Mouse (Mus musculus) limb, embryonic 14.5 days (tissue): ENCODE data around the gene Birc2. TPM values are rescaled to one million over a fixed set of nuclear protein-coding genes. Genes with fewer than 3 reads are reported as not detected.

Source experiments
- ATAC-seq: fragments of 200-750 bp; cut with Nextera tagmentation; 2 replicates; pipeline ENCODE4 v1.8.0; 2017; ENCODE audit warnings: low read depth, moderate number of reproducible peaks, moderate TSS enrichment; ENCODE audit not compliant: low FRiP score
- DNase-seq: peaks from one replicate; pipeline ENCODE4 v3.0.0-alpha.2; 2015; ENCODE audit warnings: low spot score
- H3K27ac ChIP-seq: fragments of 300-500 bp; sonication (generic); replicated peaks from 2 replicates; pipeline ENCODE4 v1.5.1; 2014; ENCODE audit warnings: low read depth, mild to moderate bottlenecking, low read length, moderate library complexity, mixed read lengths
- H3K27me3 ChIP-seq: fragments of 300-500 bp; sonication (generic); 2 replicates; pipeline ENCODE4 v1.6.1; 2014; ENCODE audit warnings: low read length, mixed read lengths; ENCODE audit not compliant: control insufficient read depth, insufficient read depth
- H3K36me3 ChIP-seq: fragments of 300-500 bp; sonication (generic); 2 replicates; pipeline ENCODE4 v1.6.1; 2014; ENCODE audit warnings: mild to moderate bottlenecking, low read length, moderate library complexity, mixed read lengths; ENCODE audit not compliant: control insufficient read depth, insufficient read depth
- H3K4me1 ChIP-seq: fragments of 300-500 bp; sonication (generic); 2 replicates; pipeline ENCODE4 v1.6.1; 2014; ENCODE audit warnings: antibody characterized with exemption, low read length, mixed read lengths; ENCODE audit not compliant: control insufficient read depth, insufficient read depth
- H3K4me2 ChIP-seq: fragments of 300-500 bp; sonication (generic); replicated peaks from 2 replicates; pipeline ENCODE4 v1.6.1; 2014; ENCODE audit warnings: low read depth, mild to moderate bottlenecking, low read length, moderate library complexity; ENCODE audit not compliant: severe bottlenecking
- H3K4me3 ChIP-seq: fragments of 300-500 bp; sonication (generic); replicated peaks from 2 replicates; pipeline ENCODE4 v1.5.1; 2014; ENCODE audit warnings: low read length
- H3K9ac ChIP-seq: fragments of 300-500 bp; sonication (generic); 2 replicates; pipeline ENCODE4 v1.6.1; 2014; ENCODE audit warnings: mild to moderate bottlenecking, low read depth, low read length, moderate library complexity; ENCODE audit not compliant: severe bottlenecking
- H3K9me3 ChIP-seq: fragments of 300-500 bp; sonication (generic); 2 replicates; pipeline ENCODE4 v1.6.1; 2016; ENCODE audit warnings: low read length; ENCODE audit not compliant: control insufficient read depth
- POLR2A ChIP-seq: fragments of 200-500 bp; IDR thresholded peaks from 2 replicates; pipeline ENCODE4 v1.8.0; 2012; ENCODE audit warnings: inconsistent platforms, mild to moderate bottlenecking, moderate library complexity, borderline replicate concordance; ENCODE audit not compliant: insufficient read depth, insufficient read length; ENCODE audit errors: extremely low read depth
- WGBS: fragments of 180-500 bp; shearing (Covaris S2); extraction: QIAGEN DNeasy Blood & Tissue Kit; methylation state at CpG from one replicate; pipeline ENCODE4 v1.1.7; 2014; 5-methylcytosine and 5-hydroxymethylcytosine counted together
- polyA plus RNA-seq, 2 experiments: library from polyadenylated mRNA; depleted of rRNA in 1 of 2; stranded (reverse) in 1 of 2; unstranded in 1 of 2; fragments of >200 nt; fragmentation: Nextera tagmentation in 1 of 2; extraction: Ambion mirVana in 1 of 2; gene quantifications; 2 replicates each; pipeline versions ENCODE4 v1.2.1 to v1.2.3; 2012 to 2014

Gene Birc2
- polyA plus RNA-seq, 2 experiments = 41.2 to 41.7 TPM

GRCm38 (mm10) chr9:7774538-7774937 is 62.3 kb downstream of the Birc2 start:
- H3K9me3 ChIP-seq = no peaks in the 10 kb centered on the region
- H3K36me3 ChIP-seq = peaks cover 14% of the 10 kb centered on the region
- no peak for DNase-seq
- H3K4me1 ChIP-seq = no peaks in the 10 kb centered on the region
- no peaks in the 10 kb centered on the region for H3K27me3 ChIP-seq
- H3K27ac ChIP-seq = no peak overlapping the region
- TF ChIP-seq POLR2A = no peak
- ATAC-seq = no peak
- no peak overlapping the region for H3K9ac ChIP-seq
- no peak overlapping the region for H3K4me2 ChIP-seq
- WGBS = 90% methylated on average over 10 of the region's 10 CpGs
- no peak overlapping the region for H3K4me3 ChIP-seq

- H3K27me3 ChIP-seq = no peaks in the 10 kb centered on the region
- H3K9ac ChIP-seq = no peak overlapping the region
- H3K4me3 ChIP-seq = no peak overlapping the region
- no peaks in the 10 kb centered on the region for H3K4me1 ChIP-seq
- no peak for ATAC-seq
- peaks cover 17% of the 10 kb centered on the region for H3K36me3 ChIP-seq
- H3K27ac ChIP-seq = no peak overlapping the region
- 87% methylated on average over 5 of the region's 5 CpGs for WGBS
- no peak for TF ChIP-seq POLR2A
- H3K9me3 ChIP-seq = no peaks in the 10 kb centered on the region
- no peak for DNase-seq
- no peak overlapping the region for H3K4me2 ChIP-seq
These were observed 63.2 kb downstream of the Birc2 start for GRCm38 (mm10) chr9:7773686-7774085.

- H3K27me3 ChIP-seq = no peaks in the 10 kb centered on the region
- H3K9me3 ChIP-seq = no peaks in the 10 kb centered on the region
- no peak overlapping the region for H3K9ac ChIP-seq
- H3K4me2 ChIP-seq = no peak overlapping the region
- TF ChIP-seq POLR2A = no peak
- no peak overlapping the region for H3K27ac ChIP-seq
- 77% methylated on average over 4 of the region's 4 CpGs for WGBS
- ATAC-seq (no peak), DNase-seq (no peak)
- H3K4me1 ChIP-seq = no peaks in the 10 kb centered on the region
- no peak overlapping the region for H3K4me3 ChIP-seq
- peaks cover 17% of the 10 kb centered on the region for H3K36me3 ChIP-seq
These were observed 64.0 kb downstream of the Birc2 start for GRCm38 (mm10) chr9:7772773-7773454.

GRCm38 (mm10) chr9:7772361-7772760 is 64.5 kb downstream of the Birc2 start:
- Histone ChIP-seq H3K27ac (no peak overlapping the region), H3K36me3 (peaks cover 17% of the 10 kb centered on the region), H3K27me3 (no peaks in the 10 kb centered on the region), H3K9me3 (no peaks in the 10 kb centered on the region), H3K4me1 (no peaks in the 10 kb centered on the region), H3K4me3 (no peak overlapping the region), H3K9ac (no peak overlapping the region), H3K4me2 (no peak overlapping the region)
- TF ChIP-seq POLR2A = no peak
- 83% methylated on average over 2 of the region's 2 CpGs for WGBS
- ATAC-seq (no peak), DNase-seq (no peak)

- no peak overlapping the region for H3K4me2 ChIP-seq
- no peak for TF ChIP-seq POLR2A
- no peak overlapping the region for H3K4me3 ChIP-seq
- H3K9me3 ChIP-seq = no peaks in the 10 kb centered on the region
- no peaks in the 10 kb centered on the region for H3K4me1 ChIP-seq
- ATAC-seq = no peak
- H3K9ac ChIP-seq = no peak overlapping the region
- peaks cover 15% of the 10 kb centered on the region for H3K36me3 ChIP-seq
- no peak overlapping the region for H3K27ac ChIP-seq
- 83% methylated on average over 5 of the region's 5 CpGs for WGBS
- no peak for DNase-seq
- no peaks in the 10 kb centered on the region for H3K27me3 ChIP-seq
These were observed 67.4 kb downstream of the Birc2 start for GRCm38 (mm10) chr9:7769491-7769890.
